Mouse (Mus musculus) kidney, adult 2 months (tissue): ENCODE measurements at regions not wholly inside any gene's neighbourhood (a gene's known extent, or its start where the extent isn't known, plus 50 kb on each side); places are given as distances from the start of the nearest gene placed in this dataset.

Experiments used
- CTCF ChIP-seq: fragments of 200-500 bp; conservative IDR thresholded peaks from 2 replicates; pipeline ENCODE4 v1.5.1; 2011; ENCODE audit warnings: low read depth, mild to moderate bottlenecking, control low read depth, low read length, moderate library complexity, mixed read lengths; ENCODE audit not compliant: insufficient read depth, insufficient read length
- POLR2A ChIP-seq: fragments of 200-500 bp; IDR thresholded peaks from one replicate; pipeline ENCODE4 v1.6.1; 2011; ENCODE audit warnings: low read depth, low read length, control low read depth

DNA sequence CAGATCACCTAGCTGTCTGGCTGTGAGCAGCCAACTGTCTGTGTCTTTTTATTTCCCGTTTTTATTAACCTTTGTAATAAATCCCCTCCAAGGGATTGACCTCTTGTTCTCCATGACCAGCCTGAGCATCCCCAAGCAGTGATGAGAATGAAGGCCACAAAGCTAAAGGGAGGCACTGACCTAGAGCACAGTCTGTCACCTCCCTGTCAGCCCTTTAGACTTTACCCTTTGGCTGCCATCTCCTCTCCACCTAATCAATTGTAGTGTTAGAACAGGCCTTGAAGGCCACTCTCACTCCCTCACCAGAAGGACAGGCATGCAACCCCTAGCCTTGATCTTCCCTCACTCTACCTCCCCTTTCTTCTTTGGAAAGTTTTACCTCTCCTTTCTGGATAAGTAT lies 394.2 kb upstream of the Map3k7 start:
- no peak for TF ChIP-seq CTCF
- no peak for TF ChIP-seq POLR2A
